ENCODE assay signal across 8 mouse cellular contexts in genomic region chr2:120352682-120353646, GRCm38 (mm10). TPM values are rescaled to one million over a fixed set of nuclear protein-coding genes. Genes with fewer than 3 reads are reported as not detected.
A peak's percentile ranks its signal among the peaks of the same experiment; 100 is the strongest.
DNase-seq lines count a peak whose midpoint lies in the region; ATAC-seq and TF ChIP-seq lines count a peak whose summit lies in the region.

Gene Vps39 (minus strand): TSS chr2:120353137.

- peak within 1 kb of the TSS; percentile 68; the same call in 1 of the 2 replicates for H3K27ac ChIP-seq in heart, embryonic 11.5 days (ENCODE audit: low read depth, low read length)
- H3K27ac ChIP-seq in kidney, embryonic 16.5 days (ENCODE audit: low read length), result peak within 1 kb of the TSS; percentile 79
- H3K27ac ChIP-seq in liver, adult 2 months (replicated peaks; ENCODE audit: insufficient read depth, low read depth, low read length), result no peak within 1 kb of the TSS; the same call in 1 of the 2 replicates

- no peak for TF ChIP-seq CTCF in C2C12 (IDR thresholded peaks at IDR 0.05; ENCODE audit: control insufficient read depth, insufficient read depth, insufficient read length)
- TF ChIP-seq CTCF in brain, embryonic 14.5 days (IDR thresholded peaks at IDR 0.05; ENCODE audit: borderline replicate concordance, extremely low read depth, insufficient read depth, insufficient read length), result no peak
- no peak for TF ChIP-seq CTCF in liver, adult 2 months (IDR thresholded peaks at IDR 0.05; ENCODE audit: low read depth, low read length)

- ATAC-seq in heart, embryonic 11.5 days (replicated peaks; ENCODE audit: insufficient number of reproducible peaks, low FRiP score, low TSS enrichment), result peak; percentile 91
- ATAC-seq in kidney, embryonic 16.5 days (ENCODE audit: low FRiP score, low TSS enrichment), result peak; percentile 98

- WGBS in heart, embryonic 11.5 days (ENCODE audit: insufficient replicate concordance), result 12% methylated on average over 44 of the region's 44 CpGs
- WGBS in kidney, embryonic 16.5 days, result 12% methylated on average over 44 of the region's 44 CpGs
- 13% methylated on average over 44 of the region's 44 CpGs for WGBS in liver, adult 2 months

- H3ac ChIP-seq in C2C12 (ENCODE audit: control insufficient read depth, insufficient read length, low read depth) (peak within 1 kb of the TSS; percentile 97), myocyte (ENCODE audit: control insufficient read depth, insufficient read length) (peak within 1 kb of the TSS; percentile 14)

- no peaks in the 10 kb centered on the region for H3K9me3 ChIP-seq in erythroblast, embryonic 14.5 days (ENCODE audit: control insufficient read depth, low read length)
- H3K9me3 ChIP-seq in heart, embryonic 11.5 days (replicated peaks; ENCODE audit: control insufficient read depth, low read length), result no peaks in the 10 kb centered on the region
- no peaks in the 10 kb centered on the region for H3K9me3 ChIP-seq in kidney, embryonic 16.5 days (ENCODE audit: low read length)

- H3K27me3 ChIP-seq in C2C12 (ENCODE audit: control insufficient read depth, insufficient read depth, insufficient read length) (no peaks in the 10 kb centered on the region), myocyte (ENCODE audit: control insufficient read depth, insufficient read depth, insufficient read length) (no peaks in the 10 kb centered on the region)
- H3K27me3 ChIP-seq in erythroblast, embryonic 14.5 days (ENCODE audit: control insufficient read depth), result no peaks in the 10 kb centered on the region
- H3K27me3 ChIP-seq in heart, embryonic 11.5 days (ENCODE audit: control insufficient read depth, insufficient read depth, low read length), result no peaks in the 10 kb centered on the region
- H3K27me3 ChIP-seq in kidney, embryonic 16.5 days (ENCODE audit: insufficient read depth, low read length), result no peaks in the 10 kb centered on the region
- no peaks in the 10 kb centered on the region for H3K27me3 ChIP-seq in liver, adult 2 months (ENCODE audit: control insufficient read depth, insufficient read depth, low read length)
- no peaks in the 10 kb centered on the region for H3K27me3 ChIP-seq in splenic B cell, adult 2 months (ENCODE audit: control insufficient read depth, insufficient read depth, low read length, poor library complexity, severe bottlenecking)

- peak within 1 kb of the TSS; percentile 78 for H3K4me3 ChIP-seq in C2C12 (ENCODE audit: insufficient read depth, poor library complexity, severe bottlenecking)
- H3K4me3 ChIP-seq in erythroblast, embryonic 14.5 days (replicated peaks), result peak within 1 kb of the TSS; percentile 94
- peak within 1 kb of the TSS; percentile 93 for H3K4me3 ChIP-seq in heart, embryonic 11.5 days (ENCODE audit: low read depth, low read length)
- H3K4me3 ChIP-seq in kidney, embryonic 16.5 days (ENCODE audit: low read length), result peak within 1 kb of the TSS; percentile 89
- peak within 1 kb of the TSS; percentile 96 for H3K4me3 ChIP-seq in liver, adult 2 months (ENCODE audit: insufficient read depth, low read depth, low read length)
- peak within 1 kb of the TSS; percentile 72 for H3K4me3 ChIP-seq in myocyte

- peaks cover 26% of the 10 kb centered on the region for H3K4me1 ChIP-seq in erythroblast, embryonic 14.5 days (ENCODE audit: control insufficient read depth)
- peaks cover 13% of the 10 kb centered on the region for H3K4me1 ChIP-seq in heart, embryonic 11.5 days (ENCODE audit: control insufficient read depth, insufficient read depth, low read length)
- H3K4me1 ChIP-seq in kidney, embryonic 16.5 days (ENCODE audit: insufficient read depth, low read length), result peaks cover 7% of the 10 kb centered on the region; the same call in 1 of the 2 replicates
- H3K4me1 ChIP-seq in liver, adult 2 months (ENCODE audit: control insufficient read depth, insufficient read depth, low read length), result peaks cover 6% of the 10 kb centered on the region

- peak within 1 kb of the TSS; percentile 90 for H3K9ac ChIP-seq in heart, embryonic 11.5 days (ENCODE audit: low read depth, low read length)
- H3K9ac ChIP-seq in kidney, embryonic 16.5 days (replicated peaks; ENCODE audit: low read length), result peak within 1 kb of the TSS; percentile 86
- H3K9ac ChIP-seq in liver, adult 2 months (ENCODE audit: low read depth, low read length), result peak within 1 kb of the TSS; percentile 84

- H3K79me2 ChIP-seq in C2C12 (ENCODE audit: control insufficient read depth, insufficient read depth) (peaks cover 37% of the 10 kb centered on the region), myocyte (ENCODE audit: control insufficient read depth, insufficient read depth) (peaks cover 13% of the 10 kb centered on the region)
- peaks cover 4% of the 10 kb centered on the region; the same call in 1 of the 2 replicates for H3K79me2 ChIP-seq in liver, adult 2 months (ENCODE audit: control insufficient read depth, insufficient read depth, low read length)

- peak; percentile 60; the same call in 1 of the 2 replicates for TF ChIP-seq POLR2A in brain, embryonic 14.5 days (IDR thresholded peaks at IDR 0.05; ENCODE audit: borderline replicate concordance, extremely low read depth, insufficient read depth, insufficient read length, poor library complexity, severe bottlenecking)
- TF ChIP-seq POLR2A in liver, adult 2 months (IDR thresholded peaks at IDR 0.05; ENCODE audit: extremely low read depth, insufficient read depth, low read length), result peak; percentile 37; the same call in 1 of the 2 replicates
- peak; percentile 73 for TF ChIP-seq POLR2A in myocyte (IDR thresholded peaks at IDR 0.05; ENCODE audit: insufficient read length, low read depth)

- H3K36me3 ChIP-seq in C2C12 (ENCODE audit: control insufficient read depth, insufficient read depth) (peaks cover 27% of the 10 kb centered on the region), myocyte (ENCODE audit: control insufficient read depth, insufficient read depth) (peaks cover 30% of the 10 kb centered on the region)
- peaks cover 45% of the 10 kb centered on the region for H3K36me3 ChIP-seq in erythroblast, embryonic 14.5 days (ENCODE audit: control insufficient read depth)
- peaks cover 17% of the 10 kb centered on the region for H3K36me3 ChIP-seq in heart, embryonic 11.5 days (ENCODE audit: control insufficient read depth, insufficient read depth, low read length)
- H3K36me3 ChIP-seq in kidney, embryonic 16.5 days (ENCODE audit: insufficient read depth, low read length), result peaks cover 25% of the 10 kb centered on the region
- H3K36me3 ChIP-seq in liver, adult 2 months (ENCODE audit: control insufficient read depth, insufficient read depth, low read length), result peaks cover 12% of the 10 kb centered on the region; the same call in 1 of the 2 replicates
- peaks cover 6% of the 10 kb centered on the region for H3K36me3 ChIP-seq in splenic B cell, adult 2 months (ENCODE audit: control insufficient read depth, insufficient read depth, low read length, poor library complexity, severe bottlenecking)

- H3K79me3 ChIP-seq in C2C12 (ENCODE audit: low read depth), result no peaks in the 10 kb centered on the region

- peak within 1 kb of the TSS; percentile 79 for H3K4me2 ChIP-seq in heart, embryonic 11.5 days
- peak within 1 kb of the TSS; percentile 57 for H3K4me2 ChIP-seq in kidney, embryonic 16.5 days (replicated peaks; ENCODE audit: low read depth, low read length)
- peak within 1 kb of the TSS; percentile 79 for H3K4me2 ChIP-seq in myocyte (ENCODE audit: low read depth)

- peak; percentile 96 for DNase-seq in brain, embryonic 14.5 days (ENCODE audit: low read depth)
- DNase-seq in liver, adult 2 months (ENCODE audit: extremely low read depth, low read depth, low spot score), result peak; percentile 67
- peak; percentile 89 for DNase-seq in splenic B cell, adult 2 months (ENCODE audit: low read depth, low spot score)

TF ChIP-seq in C2C12, 6 proteins besides CTCF, POLR2A, EP300 and RAD21:
- TF ChIP-seq MYOG (IDR thresholded peaks at IDR 0.05; ENCODE audit: control insufficient read depth, extremely low read depth, insufficient read length), result no peak
- TF ChIP-seq MYOD1 (IDR thresholded peaks at IDR 0.05; ENCODE audit: control insufficient read depth, insufficient read length, low read depth), result no peak
- no peak for TF ChIP-seq FOSL1 (IDR thresholded peaks at IDR 0.05; ENCODE audit: insufficient read depth, low read length, poor library complexity, severe bottlenecking)
- no peak for TF ChIP-seq CEBPB (IDR thresholded peaks at IDR 0.05; ENCODE audit: low read depth)
- TF ChIP-seq USF1 (IDR thresholded peaks at IDR 0.05; ENCODE audit: low read depth), result no peak
- TF ChIP-seq MAX (IDR thresholded peaks at IDR 0.05), result no peak
TF ChIP-seq in C2C12: peak in this region for 0.

TF ChIP-seq in myocyte, 11 proteins besides CTCF, POLR2A, EP300 and RAD21:
- peak in 1 of 3 experiments; percentile 10 for TF ChIP-seq MYOG (IDR thresholded peaks at IDR 0.05; ENCODE audit: control insufficient read depth in 1 of 3, insufficient read depth in 1 of 3, insufficient read length in 2 of 3, low read depth in 2 of 3)
- peak; percentile 73 for TF ChIP-seq POLR2AphosphoS2 (IDR thresholded peaks at IDR 0.05; ENCODE audit: insufficient read length, low read depth)
- TF ChIP-seq CEBPB (IDR thresholded peaks at IDR 0.05; ENCODE audit: insufficient read depth, poor library complexity, severe bottlenecking), result no peak

RNA-seq across cellular contexts. Expression of gene Vps39, which starts in this region (rescaled TPM):
- polyA plus RNA-seq in C2C12 (2012; fragmentation: generic; extraction: Trizol) (12.3 TPM), myocyte (2012; fragmentation: generic; extraction: Trizol) (34.0 TPM)
- 58.1 and 58.7 TPM in 2 replicates for polyA plus RNA-seq in brain, embryonic 14.5 days (2012; rRNA removed)
- polyA plus RNA-seq in erythroblast, embryonic 14.5 days (2012), result 0.11 and 0.48 TPM in 2 replicates
- 19.1 and 21.6 TPM in 2 replicates for polyA plus RNA-seq in heart, embryonic 11.5 days (2014; fragmentation: Nextera tagmentation; extraction: Ambion mirVana)
- polyA plus RNA-seq in kidney, embryonic 16.5 days (2015; fragmentation: Nextera tagmentation; extraction: Ambion mirVana), result 22.7 and 26.1 TPM in 2 replicates
- 14.2 and 18.0 TPM in 2 replicates for total RNA-seq in liver, adult 2 months (2014; rRNA removed)
- 7.4 and 10.5 TPM in 2 replicates for polyA plus RNA-seq in liver, adult 2 months (2012; rRNA removed)
